Mouse (Mus musculus): ENCODE data around the gene 1110004F10Rik. TPM values are rescaled to one million over a fixed set of nuclear protein-coding genes. Genes with fewer than 3 reads are reported as not detected.

1110004F10Rik gene
- polyA plus RNA-seq, 1 experiment from 2014 or later, result 434 TPM

GRCm38 (mm10) chr7:116153781-116154368, 114.7 kb downstream of the 1110004F10Rik start:
- H3K9ac ChIP-seq (ENCODE audit: low read length), result no peak overlapping the region
- no peaks in the 10 kb centered on the region for H3K4me1 ChIP-seq (ENCODE audit: control insufficient read depth, insufficient read depth, low read length)
- H3K4me3 ChIP-seq (ENCODE audit: low read depth, low read length), result no peak overlapping the region
- no peaks in the 10 kb centered on the region for H3K9me3 ChIP-seq (replicated peaks; ENCODE audit: control insufficient read depth, low read length)
- no peaks in the 10 kb centered on the region for H3K27me3 ChIP-seq (replicated peaks; ENCODE audit: control insufficient read depth, insufficient read depth, low read length)
- H3K36me3 ChIP-seq (ENCODE audit: control insufficient read depth, insufficient read depth, low read length), result 0 out of 2 replicates have a peak, but pooled peaks cover 4% of the 10 kb centered on the region
- DNase-seq (ENCODE audit: low spot score) (no peak), ATAC-seq (no peak)
- H3K27ac ChIP-seq (ENCODE audit: low read depth, low read length), result no peak overlapping the region
- 87% methylated on average over 2 of the region's 2 CpGs for WGBS
- no peak overlapping the region for H3K4me2 ChIP-seq (ENCODE audit: low read length)

Other genes starting within 250 kb of the 1110004F10Rik start
- 78.4 and 84.9 TPM in 2 replicates for gene Sox6, start 601 bp upstream of the 1110004F10Rik start, polyA plus RNA-seq (2014; fragmentation: Nextera tagmentation; extraction: Ambion mirVana)
- gene Gm4353, start 45.2 kb downstream of the 1110004F10Rik start, polyA plus RNA-seq (2014; fragmentation: Nextera tagmentation; extraction: Ambion mirVana), result 0.96 and 1.4 TPM in 2 replicates